Mouse (Mus musculus) bone marrow macrophage, adult 2 months (primary cell): Measurements from ENCODE around the gene Plac9a.

Experiments
- CTCF ChIP-seq: IDR thresholded peaks from 2 replicates; pipeline ENCODE4 v1.5.1; 2012; ENCODE audit warnings: low read depth, mild to moderate bottlenecking, low read length, moderate library complexity
- POLR2A ChIP-seq: IDR thresholded peaks from 2 replicates; pipeline ENCODE4 v1.6.1; 2012; ENCODE audit warnings: mild to moderate bottlenecking, low read depth, low read length, borderline replicate concordance

DNA sequence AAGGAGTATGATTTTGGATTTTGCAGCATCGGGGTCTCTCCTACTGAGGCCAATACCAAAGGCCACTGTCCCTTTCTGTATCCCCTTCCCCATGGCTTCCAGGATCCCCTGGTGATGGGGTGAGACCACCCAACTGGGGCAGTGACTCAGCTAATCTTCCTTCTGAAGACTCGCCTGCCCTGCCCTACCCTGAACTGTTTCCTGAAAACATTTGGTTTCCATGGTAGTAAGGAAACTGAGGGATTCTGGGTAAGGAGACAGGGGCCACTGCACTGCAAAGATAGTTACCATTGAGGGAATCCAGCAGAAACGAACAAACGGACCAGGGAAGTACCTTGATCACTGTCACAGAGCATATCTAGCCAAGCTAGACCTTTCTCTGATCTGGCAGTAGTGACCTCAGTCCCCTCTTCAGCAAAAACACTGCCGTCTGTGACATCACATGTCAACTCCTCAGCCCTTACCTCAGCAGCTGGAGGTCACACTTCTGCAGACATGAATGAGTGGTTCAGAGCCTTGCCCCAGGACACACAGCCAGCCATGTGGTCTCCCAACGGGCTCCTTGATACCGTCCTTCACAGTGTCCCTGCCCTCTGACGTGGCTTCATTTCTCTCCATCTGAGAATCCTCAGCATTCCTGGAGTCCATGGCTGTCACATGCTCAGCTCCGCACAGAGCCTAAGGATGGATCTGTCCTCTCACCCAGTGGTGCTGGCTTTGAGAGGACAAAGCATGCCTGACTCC lies 33.6 kb downstream of the Plac9a start:
- TF ChIP-seq POLR2A (no peak), CTCF (no peak)
